Mouse (Mus musculus): Measurements from ENCODE around the gene Pard3b.

DNA sequence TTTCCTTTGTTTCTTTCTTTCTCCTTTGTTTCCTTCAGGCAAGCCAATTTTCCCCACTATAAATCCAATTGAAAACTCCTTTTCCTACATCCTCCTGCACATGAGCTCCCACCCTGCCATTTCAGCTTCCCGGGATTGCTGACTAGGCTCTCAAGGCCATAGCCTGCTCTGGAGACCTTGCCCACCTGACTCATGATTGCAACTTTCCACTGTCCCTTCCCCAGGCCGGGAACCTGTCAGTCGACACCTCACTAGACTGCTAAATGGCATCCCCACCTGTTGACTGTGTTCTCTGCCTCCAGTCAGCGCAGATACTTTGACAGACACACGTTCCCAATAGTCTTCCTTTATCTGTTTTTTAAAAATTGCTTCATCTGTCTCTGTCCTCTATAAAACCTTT is 795.3 kb downstream of the Pard3b start:
- TF ChIP-seq POLR2A (IDR thresholded peaks at IDR 0.05; ENCODE audit: control insufficient read depth, extremely low read depth, insufficient read depth, low read length, poor library complexity), result no peak
- TF ChIP-seq CTCF (IDR thresholded peaks at IDR 0.05; ENCODE audit: borderline replicate concordance, control insufficient read depth, extremely low read depth, insufficient read depth, low read length, poor library complexity), result no peak

All from thymus, adult 2 months (tissue).